Mouse (Mus musculus) heart, embryonic 16.5 days (tissue): ENCODE measurements at regions not wholly inside any gene's neighbourhood (a gene's known extent, or its start where the extent isn't known, plus 50 kb on each side); places are given as distances from the start of the nearest gene placed in this dataset.

Experiments
- ATAC-seq: fragments of 200-750 bp; cut with Nextera tagmentation; replicated peaks from 2 replicates; pipeline ENCODE4 v1.8.0; 2017; ENCODE audit warnings: moderate number of reproducible peaks; ENCODE audit not compliant: insufficient read depth, low FRiP score; ENCODE audit errors: extremely low read depth
- H3K27ac ChIP-seq: fragments of 300-500 bp; sonication (generic); 2 replicates; pipeline ENCODE4 v1.5.1; 2014; ENCODE audit warnings: mild to moderate bottlenecking, low read length, control low read depth, moderate library complexity
- H3K27me3 ChIP-seq: fragments of 300-500 bp; sonication (generic); 2 replicates; pipeline ENCODE4 v1.6.1; 2014; ENCODE audit warnings: low read length, mixed read lengths; ENCODE audit not compliant: control insufficient read depth, insufficient read depth
- H3K36me3 ChIP-seq: fragments of 300-500 bp; sonication (generic); 2 replicates; pipeline ENCODE4 v1.6.1; 2014; ENCODE audit not compliant: control insufficient read depth, insufficient read depth
- H3K4me1 ChIP-seq: fragments of 300-500 bp; sonication (generic); 2 replicates; pipeline ENCODE4 v1.6.1; 2014; ENCODE audit warnings: low read length, mixed read lengths; ENCODE audit not compliant: control insufficient read depth, insufficient read depth
- H3K4me2 ChIP-seq: fragments of 300-500 bp; sonication (generic); 2 replicates; pipeline ENCODE4 v1.6.1; 2014; ENCODE audit warnings: low read depth, mild to moderate bottlenecking, control low read depth, low read length
- H3K4me3 ChIP-seq: fragments of 300-500 bp; sonication (generic); 2 replicates; pipeline ENCODE4 v1.5.1; 2014; ENCODE audit warnings: mild to moderate bottlenecking, control low read depth, low read length
- H3K9ac ChIP-seq: fragments of 300-500 bp; sonication (generic); 2 replicates; pipeline ENCODE4 v1.6.1; 2014; ENCODE audit warnings: low read length, control low read depth
- H3K9me3 ChIP-seq: fragments of 300-500 bp; sonication (generic); replicated peaks from 2 replicates; pipeline ENCODE4 v1.6.1; 2016; ENCODE audit warnings: low read length; ENCODE audit not compliant: control insufficient read depth
- WGBS: fragments of 180-500 bp; shearing (Covaris S2); extraction: QIAGEN DNeasy Blood & Tissue Kit; methylation state at CpG from one replicate; pipeline ENCODE4 v1.1.7; 2014; 5-methylcytosine and 5-hydroxymethylcytosine counted together

- Histone ChIP-seq H3K4me1 (no peaks in the 10 kb centered on the region), H3K27me3 (peaks cover 19% of the 10 kb centered on the region), H3K4me3 (no peak overlapping the region), H3K36me3 (no peaks in the 10 kb centered on the region), H3K9ac (no peak overlapping the region), H3K9me3 (peaks cover 3% of the 10 kb centered on the region; the same call in 1 of the 2 replicates), H3K27ac (no peak overlapping the region), H3K4me2 (no peak overlapping the region)
- WGBS: 51% methylated on average over 6 of the region's 6 CpGs
- ATAC-seq: no peak
Observed at GRCm38 (mm10) chr6:145310601-145311000, 60.6 kb upstream of the Kras start.

- 79% methylated on average over 3 of the region's 3 CpGs for WGBS
- H3K9ac ChIP-seq: no peak overlapping the region
- H3K36me3 ChIP-seq: no peaks in the 10 kb centered on the region
- no peak overlapping the region for H3K27ac ChIP-seq
- peaks cover 21% of the 10 kb centered on the region for H3K27me3 ChIP-seq
- peaks cover 2% of the 10 kb centered on the region for H3K4me1 ChIP-seq
- H3K4me2 ChIP-seq: no peak overlapping the region
- H3K4me3 ChIP-seq: no peak overlapping the region
- no peaks in the 10 kb centered on the region for H3K9me3 ChIP-seq
- ATAC-seq: no peak
Observed at GRCm38 (mm10) chr6:145309025-145309424, 59.0 kb upstream of the Kras start.

GRCm38 (mm10) chr6:145307237-145307636, 57.2 kb upstream of the Kras start:
- peaks cover 29% of the 10 kb centered on the region for H3K27me3 ChIP-seq
- WGBS: 90% methylated on average over 8 of the region's 8 CpGs

GRCm38 (mm10) chr6:145306331-145307124, 56.5 kb upstream of the Kras start:
- ATAC-seq: no peak
- Histone ChIP-seq H3K4me3 (no peak overlapping the region), H3K27ac (no peak overlapping the region; the same call in 1 of the 2 replicates), H3K4me2 (peak overlapping the region; percentile 12; the same call in 1 of the 2 replicates), H3K27me3 (peaks cover 35% of the 10 kb centered on the region), H3K9ac (no peak overlapping the region), H3K9me3 (no peaks in the 10 kb centered on the region; the same call in 1 of the 2 replicates), H3K4me1 (peaks cover 14% of the 10 kb centered on the region), H3K36me3 (no peaks in the 10 kb centered on the region)
- WGBS: 60% methylated on average over 18 of the region's 18 CpGs

More at GRCm38 (mm10) chr6:145307237-145307636, 57.2 kb upstream of the Kras start:
- H3K27ac ChIP-seq: peak overlapping the region; percentile 39; the same call in 1 of the 2 replicates
- ATAC-seq: no peak
- no peaks in the 10 kb centered on the region for H3K36me3 ChIP-seq
- H3K9me3 ChIP-seq: no peaks in the 10 kb centered on the region
- no peak overlapping the region for H3K9ac ChIP-seq
- peaks cover 14% of the 10 kb centered on the region for H3K4me1 ChIP-seq
- no peak overlapping the region for H3K4me2 ChIP-seq
- H3K4me3 ChIP-seq: no peak overlapping the region

- Histone ChIP-seq H3K27me3 (peaks cover 40% of the 10 kb centered on the region), H3K9me3 (peaks cover 2% of the 10 kb centered on the region; the same call in 1 of the 2 replicates), H3K27ac (no peak overlapping the region), H3K4me3 (no peak overlapping the region), H3K36me3 (no peaks in the 10 kb centered on the region), H3K4me2 (no peak overlapping the region), H3K9ac (no peak overlapping the region), H3K4me1 (peaks cover 14% of the 10 kb centered on the region)
- WGBS: 90% methylated on average over 5 of the region's 5 CpGs
- no peak for ATAC-seq
Observed at GRCm38 (mm10) chr6:145305669-145306068, 55.6 kb upstream of the Kras start.

- peak; percentile 89 for ATAC-seq
- Histone ChIP-seq H3K27ac (peak overlapping the region; percentile 58), H3K36me3 (no peaks in the 10 kb centered on the region), H3K27me3 (peaks cover 48% of the 10 kb centered on the region), H3K9ac (peak overlapping the region; percentile 39), H3K4me1 (peaks cover 14% of the 10 kb centered on the region), H3K4me3 (peak overlapping the region; percentile 43), H3K4me2 (peak overlapping the region; percentile 64), H3K9me3 (peaks cover 2% of the 10 kb centered on the region; the same call in 1 of the 2 replicates)
- WGBS: 1% methylated on average over 18 of the region's 18 CpGs
Observed at GRCm38 (mm10) chr6:145303641-145304070, 53.6 kb upstream of the Kras start.

- Histone ChIP-seq H3K9me3 (peaks cover 2% of the 10 kb centered on the region; the same call in 1 of the 2 replicates), H3K4me3 (peak overlapping the region; percentile 43), H3K27ac (peak overlapping the region; percentile 58), H3K27me3 (peaks cover 48% of the 10 kb centered on the region), H3K4me1 (peaks cover 14% of the 10 kb centered on the region), H3K4me2 (peak overlapping the region; percentile 64), H3K36me3 (no peaks in the 10 kb centered on the region), H3K9ac (peak overlapping the region; percentile 39)
- whole genome bisulfite sequencing: 31% methylated on average over 21 of the region's 22 CpGs
- ATAC-seq: no peak
Observed at GRCm38 (mm10) chr6:145302907-145303640, 53.0 kb upstream of the Kras start.

GRCm38 (mm10) chr6:145302105-145302504, 52.1 kb upstream of the Kras start:
- H3K27me3 ChIP-seq: peaks cover 44% of the 10 kb centered on the region
- H3K4me2 ChIP-seq: no peak overlapping the region
- H3K27ac ChIP-seq: no peak overlapping the region
- H3K9ac ChIP-seq: no peak overlapping the region
- H3K4me3 ChIP-seq: no peak overlapping the region
- peaks cover 14% of the 10 kb centered on the region for H3K4me1 ChIP-seq
- ATAC-seq: no peak
- peaks cover 2% of the 10 kb centered on the region; the same call in 1 of the 2 replicates for H3K9me3 ChIP-seq
- WGBS: 84% methylated on average over 10 of the region's 10 CpGs
- H3K36me3 ChIP-seq: no peaks in the 10 kb centered on the region
